Mouse (Mus musculus) kidney, postnatal 36 days (tissue): Measurements from ENCODE around the gene Tlk2.
A peak's percentile ranks its signal among the peaks of the same experiment; 100 is the strongest.

Source experiments
- DNase-seq, 2 experiments: peaks; one replicate each; pipeline ENCODE4 v3.0.0; 2021 to 2022; ENCODE audit warnings: mixed read lengths in 2 of 2

Tlk2 gene

DNA sequence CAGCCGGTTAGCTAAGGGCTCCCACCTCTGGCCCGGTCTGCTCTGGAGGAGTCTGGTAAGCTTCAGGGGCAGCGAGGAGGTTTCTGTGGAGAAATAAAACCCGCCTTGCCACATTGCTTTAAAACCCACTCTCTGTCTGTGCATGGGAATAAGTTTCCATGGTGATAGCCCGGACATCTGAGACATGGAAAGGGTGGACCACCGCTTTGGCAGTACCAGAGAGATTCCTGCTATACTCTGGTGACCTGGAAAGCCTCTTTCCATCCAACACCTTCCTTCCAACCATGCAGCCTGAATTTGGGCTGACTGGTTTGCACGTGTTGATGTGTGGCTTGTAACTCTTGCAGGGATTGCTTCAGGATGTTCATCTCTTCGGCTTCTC, 135.0 kb downstream of the Tlk2 start:
- no peak for DNase-seq

DNA sequence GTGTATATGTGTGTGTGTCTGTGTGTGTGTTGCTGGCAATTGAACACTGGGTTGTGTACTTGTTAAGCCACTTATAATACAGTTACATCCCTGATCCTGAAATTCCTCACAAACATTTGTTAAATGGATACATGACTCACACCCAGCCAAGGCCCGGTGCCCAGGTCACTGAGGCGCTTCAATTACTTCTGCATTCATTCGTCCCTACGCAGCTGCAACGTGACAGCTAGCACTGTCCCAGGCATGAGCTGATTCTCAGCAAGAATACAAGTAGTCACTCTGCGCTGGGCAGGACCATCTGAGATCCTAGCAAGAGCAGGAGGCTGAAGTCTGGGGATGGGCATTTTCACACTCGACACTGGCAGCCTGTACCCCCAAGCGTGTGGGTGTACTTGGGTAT, 136.7 kb downstream of the Tlk2 start:
- no peak for DNase-seq

DNA sequence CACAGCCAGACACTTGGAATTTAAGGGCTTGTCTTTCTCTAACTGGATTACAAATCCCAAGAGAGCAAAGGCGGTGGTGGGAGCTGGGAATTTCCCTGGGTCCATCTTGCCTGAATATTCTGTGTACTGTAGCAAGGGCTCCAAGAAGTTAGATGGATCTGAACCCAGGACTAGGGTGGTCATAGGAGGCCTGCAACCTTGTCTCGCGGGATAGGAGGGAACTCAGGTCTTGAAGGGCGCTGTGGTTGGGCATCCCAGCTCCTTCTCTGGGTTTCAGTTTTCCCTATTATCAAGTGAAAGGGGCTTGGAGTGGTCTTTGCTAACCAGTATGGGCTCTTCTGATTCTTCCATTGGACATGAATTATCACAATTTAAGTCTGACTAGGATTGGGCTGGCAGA, 137.5 kb downstream of the Tlk2 start:
- DNase-seq, result no peak

GRCm38 (mm10) chr11:105317769-105318168, 139.2 kb downstream of the Tlk2 start:
- DNase-seq, result no peak

DNA sequence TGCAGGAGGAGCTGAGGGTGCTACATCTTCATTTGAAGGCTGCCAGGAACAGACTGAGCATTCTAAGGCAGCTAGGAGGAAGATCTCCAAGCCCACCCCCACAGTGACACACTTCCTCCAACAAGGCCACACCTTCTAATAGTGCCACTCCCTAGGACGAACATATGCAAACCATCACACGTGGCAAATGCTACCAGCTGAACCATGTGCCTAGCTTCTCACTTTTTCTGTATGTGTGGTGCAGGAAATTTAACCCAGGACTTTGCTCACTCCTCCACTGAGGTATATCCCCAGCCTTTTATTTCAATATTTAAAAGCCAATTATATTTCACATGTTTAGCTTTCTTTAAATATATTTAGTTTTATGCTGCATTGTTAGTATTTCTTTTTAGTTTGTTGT, 142.5 kb downstream of the Tlk2 start:
- no peak for DNase-seq

GRCm38 (mm10) chr11:105323530-105323929, 144.9 kb downstream of the Tlk2 start:
- no peak for DNase-seq

- DNase-seq, result no peak
Measured at GRCm38 (mm10) chr11:105327101-105327500, 148.5 kb downstream of the Tlk2 start.

- DNase-seq, result no peak
Measured at GRCm38 (mm10) chr11:105329962-105330361, 151.4 kb downstream of the Tlk2 start.

- DNase-seq, result no peak
Measured at GRCm38 (mm10) chr11:105331129-105331528, 152.5 kb downstream of the Tlk2 start.

DNA sequence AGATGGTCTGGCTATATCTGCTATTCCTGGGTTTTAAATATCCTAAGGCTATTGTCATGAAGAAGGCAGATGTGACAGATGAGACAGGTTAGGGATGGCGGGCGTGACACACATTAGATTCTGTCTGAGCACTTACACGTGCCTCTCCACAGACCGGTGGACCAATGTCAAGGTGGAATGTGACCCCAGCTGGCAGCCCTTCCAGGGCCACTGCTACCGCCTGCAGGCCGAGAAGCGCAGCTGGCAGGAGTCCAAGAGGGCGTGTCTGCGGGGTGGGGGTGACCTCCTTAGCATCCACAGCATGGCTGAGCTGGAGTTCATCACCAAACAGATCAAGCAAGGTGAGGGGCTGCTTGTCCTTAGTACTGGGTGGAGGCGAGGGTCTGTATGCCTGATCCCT, 153.1 kb downstream of the Tlk2 start:
- DNase-seq, result peak; percentile 75 to 88

DNA sequence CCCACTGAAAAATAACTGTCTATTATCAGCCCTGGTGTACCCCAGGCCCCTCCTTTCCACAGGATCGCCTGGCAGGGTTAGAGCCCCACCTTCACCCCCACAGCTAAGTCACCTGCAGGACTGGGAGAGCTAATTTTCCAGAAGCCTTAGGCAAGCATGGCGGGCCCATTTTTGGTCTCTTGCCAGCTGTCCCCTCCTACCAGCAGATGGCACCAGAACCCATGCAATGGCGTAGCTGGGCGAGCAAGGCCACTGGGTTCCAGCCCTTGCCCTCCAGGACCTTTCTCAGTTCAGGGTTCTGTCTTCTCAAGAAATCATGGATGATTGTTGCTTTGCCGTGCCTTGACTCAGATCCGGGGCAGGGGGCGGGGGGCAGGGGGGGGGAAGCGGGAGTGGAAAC, 153.9 kb downstream of the Tlk2 start:
- DNase-seq, result peak; percentile 57 to 79
